Mouse (Mus musculus) erythroblast, embryonic 14.5 days (primary cell): ENCODE measurements around the gene Tmem181a.
"Not testable (repeated sequence)": the region's sequence is repeated elsewhere in the genome, so short reads cannot be mapped to it uniquely, and the experiment has no call there.

Experiments used
- GATA1 ChIP-seq: IDR thresholded peaks from 2 replicates; pipeline ENCODE4 v1.6.1; 2012; ENCODE audit warnings: low read length, inconsistent platforms, mixed read lengths
- TAL1 ChIP-seq: IDR thresholded peaks from 3 replicates; pipeline ENCODE4 v1.6.1; 2012; ENCODE audit warnings: low read length, inconsistent platforms, mixed read lengths

DNA sequence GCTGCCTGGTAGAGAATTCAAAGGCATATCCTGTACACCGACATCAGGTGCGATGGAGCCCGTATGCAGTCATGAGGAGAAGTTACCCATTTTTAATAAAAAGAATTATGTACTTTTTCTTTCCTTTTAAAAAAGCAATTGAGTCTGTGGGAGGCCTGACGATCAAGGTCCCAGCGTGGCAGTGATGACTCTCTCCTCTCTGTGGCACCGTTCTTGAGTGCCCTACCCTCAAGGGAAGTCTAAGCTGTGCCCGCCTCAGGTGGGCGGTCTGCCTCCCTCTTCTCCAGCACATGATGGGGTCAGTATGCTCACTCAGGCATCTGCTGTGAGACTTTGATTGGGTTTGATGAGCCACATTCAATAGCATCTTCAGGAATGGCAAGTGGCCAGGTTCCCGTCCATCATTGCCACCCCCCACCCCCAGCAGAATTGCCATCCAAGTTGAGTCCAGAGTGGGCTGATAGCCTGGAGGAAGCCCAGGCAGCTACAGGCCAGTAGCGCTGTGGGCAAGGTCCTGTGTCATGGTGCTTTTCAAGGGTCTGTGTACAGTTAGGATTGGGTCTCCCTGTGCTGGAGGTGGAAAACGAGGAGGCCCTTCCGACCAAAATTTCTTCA, 49.1 kb downstream of the Tmem181a start:
- not testable (repeated sequence) for TF ChIP-seq GATA1, TAL1
